Mouse (Mus musculus) MEL (cell line): ENCODE data around the gene Gmpr2. TPM values are rescaled to one million over a fixed set of nuclear protein-coding genes. Genes with fewer than 3 reads are reported as not detected.

Experiments
- DNase-seq: peaks from one replicate; pipeline ENCODE4 v3.0.0; 2011; ENCODE audit warnings: low read depth, low spot score
- H3K27ac ChIP-seq: 2 replicates; pipeline ENCODE4 v1.5.1; 2012; ENCODE audit warnings: low read depth, mild to moderate bottlenecking, control low read depth, low read length, moderate library complexity; ENCODE audit not compliant: control insufficient read depth
- H3K27me3 ChIP-seq, 2 experiments: fragments of 150-350 bp in 1 of 2; sonication (generic) in 1 of 2; 2 replicates each; pipeline ENCODE4 v1.6.1; 2012; ENCODE audit warnings: low read length in 2 of 2, mild to moderate bottlenecking in 2 of 2, improper control_type of control experiment in 1 of 2, moderate library complexity in 1 of 2; ENCODE audit not compliant: insufficient read depth in 2 of 2, control insufficient read depth in 1 of 2
- H3K36me3 ChIP-seq, 2 experiments: 2 replicates each; pipeline ENCODE4 v1.6.1; 2012 to 2014; ENCODE audit warnings: low read length in 2 of 2, improper control_type of control experiment in 1 of 2, inconsistent platforms in 1 of 2, mild to moderate bottlenecking in 1 of 2; ENCODE audit not compliant: insufficient read depth in 2 of 2, control insufficient read depth in 1 of 2
- H3K4me1 ChIP-seq, 2 experiments: fragments of 150-350 bp in 1 of 2; sonication (generic) in 1 of 2; 2 replicates each; pipeline ENCODE4 v1.6.1; 2012; ENCODE audit warnings: low read length in 2 of 2, improper control_type of control experiment in 1 of 2, mild to moderate bottlenecking in 1 of 2; ENCODE audit not compliant: insufficient read depth in 2 of 2, control insufficient read depth in 1 of 2
- H3K4me3 ChIP-seq, 2 experiments: fragments of 150-350 bp in 1 of 2; sonication (generic) in 1 of 2; 2 replicates each; pipeline ENCODE4 v1.5.1; 2012; ENCODE audit warnings: low read depth in 2 of 2, low read length in 2 of 2, mild to moderate bottlenecking in 2 of 2, moderate library complexity in 2 of 2, control low read depth in 1 of 2, improper control_type of control experiment in 1 of 2; ENCODE audit not compliant: control insufficient read depth in 1 of 2, insufficient read depth in 1 of 2
- H3K79me2 ChIP-seq: 2 replicates; pipeline ENCODE4 v1.6.1; 2012; ENCODE audit warnings: mild to moderate bottlenecking, low read length, moderate library complexity; ENCODE audit not compliant: control insufficient read depth, poor library complexity, insufficient read depth
- H3K9ac ChIP-seq: 2 replicates; pipeline ENCODE4 v1.6.1; 2012; ENCODE audit warnings: low read depth, mild to moderate bottlenecking, control low read depth, low read length, moderate library complexity; ENCODE audit not compliant: control insufficient read depth, poor library complexity, severe bottlenecking
- H3K9me3 ChIP-seq: fragments of 150-350 bp; sonication (generic); replicated peaks from 2 replicates; pipeline ENCODE4 v1.6.1; 2012; ENCODE audit warnings: mild to moderate bottlenecking, low read length, improper control_type of control experiment, moderate library complexity; ENCODE audit not compliant: insufficient read depth
- BHLHE40 ChIP-seq: IDR thresholded peaks from 2 replicates; pipeline ENCODE4 v1.6.1; 2012; ENCODE audit warnings: low read depth, mild to moderate bottlenecking, inconsistent platforms, low read length, improper control_type of control experiment, borderline replicate concordance
- E2F4 ChIP-seq: IDR thresholded peaks from 2 replicates; pipeline ENCODE4 v1.6.1; 2011; ENCODE audit warnings: low read depth, low read length, improper control_type of control experiment, borderline replicate concordance
- EP300 ChIP-seq, 2 experiments: IDR thresholded peaks; 2 replicates each; pipeline ENCODE4 v1.6.1; 2011; ENCODE audit warnings: improper control_type of control experiment in 2 of 2, low read length in 2 of 2, low read depth in 1 of 2, mild to moderate bottlenecking in 1 of 2
- ETS1 ChIP-seq: IDR thresholded peaks from 2 replicates; pipeline ENCODE4 v1.6.1; 2012; ENCODE audit warnings: low read depth, mild to moderate bottlenecking, inconsistent platforms, low read length, improper control_type of control experiment, moderate library complexity
- GABPA ChIP-seq: IDR thresholded peaks from 2 replicates; pipeline ENCODE4 v1.6.1; 2012; ENCODE audit warnings: low read depth, mild to moderate bottlenecking, inconsistent platforms, low read length, improper control_type of control experiment, moderate library complexity
- GATA1 ChIP-seq: IDR thresholded peaks from 2 replicates; pipeline ENCODE4 v1.6.1; 2011; ENCODE audit warnings: low read depth, low read length, improper control_type of control experiment
- HCFC1 ChIP-seq: IDR thresholded peaks from 2 replicates; pipeline ENCODE4 v1.6.1; 2012; ENCODE audit warnings: low read depth, mild to moderate bottlenecking, inconsistent platforms, low read length, improper control_type of control experiment, moderate library complexity
- MAFK ChIP-seq: IDR thresholded peaks from 2 replicates; pipeline ENCODE4 v1.6.1; 2011; ENCODE audit warnings: low read depth, mild to moderate bottlenecking, low read length, improper control_type of control experiment, borderline replicate concordance
- MAX ChIP-seq: IDR thresholded peaks from 2 replicates; pipeline ENCODE4 v1.6.1; 2011; ENCODE audit warnings: low read length, improper control_type of control experiment
- MAZ ChIP-seq: IDR thresholded peaks from 2 replicates; pipeline ENCODE4 v1.6.1; 2012; ENCODE audit warnings: low read depth, mild to moderate bottlenecking, inconsistent platforms, low read length, improper control_type of control experiment
- MEF2A ChIP-seq: IDR thresholded peaks from 2 replicates; pipeline ENCODE4 v1.6.1; 2014; ENCODE audit warnings: low read depth, mild to moderate bottlenecking, inconsistent platforms, low read length, improper control_type of control experiment; ENCODE audit not compliant: poor library complexity, insufficient replicate concordance, severe bottlenecking; ENCODE audit errors: extremely low read depth
- MXI1 ChIP-seq: IDR thresholded peaks from 2 replicates; pipeline ENCODE4 v1.6.1; 2011; ENCODE audit warnings: mild to moderate bottlenecking, low read depth, low read length, improper control_type of control experiment
- MYB ChIP-seq: IDR thresholded peaks from 2 replicates; pipeline ENCODE4 v1.6.1; 2011; ENCODE audit warnings: mild to moderate bottlenecking, low read depth, low read length, improper control_type of control experiment
- NELFE ChIP-seq: IDR thresholded peaks from 2 replicates; pipeline ENCODE4 v1.6.1; 2011; ENCODE audit warnings: low read depth, low read length, improper control_type of control experiment
- NRF1 ChIP-seq: IDR thresholded peaks from 2 replicates; pipeline ENCODE4 v1.6.1; 2014; ENCODE audit warnings: low read depth, mild to moderate bottlenecking, inconsistent platforms, low read length, improper control_type of control experiment, moderate library complexity; ENCODE audit not compliant: poor library complexity, insufficient read depth, severe bottlenecking
- POLR2AphosphoS2 ChIP-seq: IDR thresholded peaks from 2 replicates; pipeline ENCODE4 v1.6.1; 2011; ENCODE audit warnings: low read length, improper control_type of control experiment
- POLR2AphosphoS5 ChIP-seq: IDR thresholded peaks from 2 replicates; pipeline ENCODE4 v1.6.1; 2012; ENCODE audit warnings: low read depth, borderline replicate concordance, mild to moderate bottlenecking, inconsistent platforms, low read length, moderate library complexity, mixed read lengths
- RAD21 ChIP-seq: IDR thresholded peaks from 2 replicates; pipeline ENCODE4 v1.6.1; 2011; ENCODE audit warnings: mild to moderate bottlenecking, low read depth, low read length, improper control_type of control experiment
- SIN3A ChIP-seq: IDR thresholded peaks from 2 replicates; pipeline ENCODE4 v1.6.1; 2012; ENCODE audit warnings: low read length, improper control_type of control experiment, inconsistent platforms
- SMC3 ChIP-seq: IDR thresholded peaks from 2 replicates; pipeline ENCODE4 v1.6.1; 2011; ENCODE audit warnings: low read depth, low read length, improper control_type of control experiment
- TAL1 ChIP-seq: IDR thresholded peaks from 2 replicates; pipeline ENCODE4 v1.6.1; 2012; ENCODE audit warnings: mild to moderate bottlenecking, inconsistent platforms, low read length, moderate library complexity, mixed read lengths
- UBTF ChIP-seq: IDR thresholded peaks from 2 replicates; pipeline ENCODE4 v1.6.1; 2012; ENCODE audit warnings: low read depth, mild to moderate bottlenecking, inconsistent platforms, low read length, improper control_type of control experiment, moderate library complexity, borderline replicate concordance; ENCODE audit not compliant: insufficient read depth
- USF1 ChIP-seq: IDR thresholded peaks from 2 replicates; pipeline ENCODE4 v1.6.1; 2014; ENCODE audit warnings: low read depth, mild to moderate bottlenecking, inconsistent platforms, low read length, improper control_type of control experiment, moderate library complexity
- polyA plus RNA-seq, 2 experiments: library from polyadenylated mRNA; stranded (reverse) in 1 of 2; unstranded in 1 of 2; fragments of >175 nt in 1 of 2; fragments of >200 nt in 1 of 2; gene quantifications; 2 replicates each; pipeline versions ENCODE4 v1.2.1 to v1.2.4; 2012; ENCODE audit warnings: low replicate concordance in 2 of 2, low read depth in 1 of 2; ENCODE audit not compliant: insufficient read length in 2 of 2, insufficient read depth in 1 of 2, missing spikeins in 1 of 2
- total RNA-seq: library from RNA; depleted of rRNA; stranded (reverse); fragments of 300-350 nt; gene quantifications from 2 replicates; pipeline ENCODE4 v1.2.3, GENCODE M21; 2012

Gene Gmpr2
- total and polyA plus RNA-seq, 3 experiments, result 22.3 to 28.8 TPM; not detected in 1

DNA sequence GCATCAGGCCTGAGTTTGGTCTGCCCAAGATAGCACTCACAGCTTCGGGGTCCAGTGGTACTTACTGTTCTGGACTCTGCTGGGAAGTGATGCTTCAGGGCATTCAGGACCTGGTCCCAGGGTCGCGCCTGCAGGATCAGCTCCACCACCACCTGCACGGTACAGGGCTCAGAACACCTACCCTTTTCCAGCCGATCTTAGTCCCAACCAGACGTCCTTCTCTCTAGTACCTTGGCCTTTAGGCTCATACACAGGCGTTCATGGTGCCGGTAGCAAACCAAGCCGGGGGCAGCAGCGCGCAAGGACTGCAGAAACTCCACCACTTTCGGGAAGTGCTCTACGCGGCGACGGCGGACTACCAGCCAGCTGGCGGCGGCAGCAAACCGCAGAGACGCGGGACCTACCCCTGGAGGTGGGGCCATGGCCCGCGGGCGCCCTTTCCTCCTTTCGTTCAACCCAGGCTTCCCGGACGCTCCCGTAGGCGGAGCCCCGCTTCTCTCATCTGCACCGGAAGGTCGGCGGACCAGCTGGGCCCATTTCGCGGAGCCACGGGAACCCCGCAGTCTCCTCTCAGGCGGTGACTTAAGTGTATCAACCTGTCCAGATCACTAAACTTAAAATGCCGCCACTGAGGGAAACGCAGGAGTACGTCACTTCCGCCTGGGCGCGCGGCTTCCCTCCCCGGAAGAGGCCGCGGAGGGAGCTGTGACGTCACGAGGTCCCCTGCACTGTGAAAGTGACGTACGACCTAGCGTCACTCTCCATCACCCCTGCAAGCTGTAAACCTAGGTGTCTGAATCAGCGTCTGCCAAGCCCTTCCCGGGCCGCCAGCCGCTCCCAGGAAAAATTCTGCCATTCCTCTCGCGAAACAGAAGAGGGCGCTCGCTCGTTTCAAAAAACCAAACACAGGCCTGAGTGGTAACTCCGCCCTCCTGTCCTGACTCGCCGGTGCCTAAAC is 9.7 kb downstream of the Gmpr2 start, which contains the start of gene Tinf2 (continued):
- TF ChIP-seq UBTF, result no peak
- peak; percentile 99 for TF ChIP-seq ETS1
- peak; percentile 66 for TF ChIP-seq MXI1
- peak in 1 of 2 experiments; percentile 37; a peak in 2 of 4 replicates for TF ChIP-seq EP300 (IDR thresholded peaks at IDR 0.05; ENCODE audit: low read depth in 1 of 2, low read length in 2 of 2)
- TF ChIP-seq NELFE, result peak; percentile 91
- TF ChIP-seq MAFK, result 0 out of 2 replicates have a peak, but pooled peaks have one; percentile 9
- TF ChIP-seq MYB, result no peak
- TF ChIP-seq GATA1, result no peak
- TF ChIP-seq E2F4, result peak; percentile 87
- TF ChIP-seq MAZ, result peak; percentile 81
- TF ChIP-seq MAX, result peak; percentile 54; the same call in 1 of the 2 replicates
- TF ChIP-seq GABPA, result peak; percentile 98; the same call in 1 of the 2 replicates
- TF ChIP-seq RAD21, result peak; percentile 87
- TF ChIP-seq SIN3A, result peak; percentile 92
- TF ChIP-seq BHLHE40, result 0 out of 2 replicates have a peak, but pooled peaks have one; percentile 43
- peak; percentile 81 for TF ChIP-seq POLR2AphosphoS2
- TF ChIP-seq SMC3, result peak; percentile 95

DNA sequence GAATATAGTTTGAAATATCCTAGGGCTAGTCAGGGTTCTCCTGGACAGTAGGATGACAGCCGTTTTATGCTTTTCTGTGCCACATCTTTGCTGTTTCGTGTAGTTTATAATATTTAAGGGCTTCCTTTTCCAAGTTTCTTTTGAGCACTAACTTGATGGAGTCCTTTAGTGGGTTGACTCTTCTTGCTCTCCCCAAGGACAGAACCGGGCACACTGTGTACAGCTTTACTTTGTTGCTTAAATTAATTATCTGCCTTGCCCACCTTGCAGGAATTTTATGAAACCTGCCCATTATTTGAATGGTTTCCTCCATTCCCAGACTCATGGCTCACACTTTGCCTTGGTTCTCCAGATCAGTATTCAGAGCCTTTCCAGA is 10.4 kb downstream of the Gmpr2 start:
- H3K27ac ChIP-seq, result peak overlapping the region; percentile 64
- H3K4me3 ChIP-seq, result peak overlapping the region; percentile 63 to 83
- H3K4me1 ChIP-seq, result peaks cover 0 to 6% of the 10 kb centered on the region in 2 experiments; a peak in 3 of 4 replicates
- TF ChIP-seq SMC3, result no peak
- TF ChIP-seq TAL1, result no peak
- no peak for TF ChIP-seq HCFC1
- no peak for TF ChIP-seq USF1
- TF ChIP-seq POLR2AphosphoS2, result no peak
- no peak for TF ChIP-seq RAD21
- no peak for TF ChIP-seq E2F4
- TF ChIP-seq MAFK, result no peak
- no peak for TF ChIP-seq MAX
- no peak for TF ChIP-seq NRF1
- TF ChIP-seq MEF2A, result no peak
- no peak for TF ChIP-seq POLR2AphosphoS5
- peaks cover 13% of the 10 kb centered on the region for H3K79me2 ChIP-seq
- H3K9ac ChIP-seq, result peak overlapping the region; percentile 74
- no peak for DNase-seq
- H3K36me3 ChIP-seq, result peaks cover 6 to 11% of the 10 kb centered on the region in 2 experiments
- no peaks in the 10 kb centered on the region for H3K9me3 ChIP-seq
- H3K27me3 ChIP-seq, result peaks cover 0 to 1% of the 10 kb centered on the region in 2 experiments; a peak in 1 of 4 replicates
